Mouse (Mus musculus) naive thymus-derived CD4-positive, alpha-beta T cell, adult 2 months (primary cell): ENCODE data around the gene Dlx5.

Source experiments
- DNase-seq: peaks from one replicate; pipeline ENCODE4 v3.0.0-alpha.2; 2011; ENCODE audit warnings: low read depth

Gene Dlx5

GRCm38 (mm10) chr6:6876231-6876630, 5.7 kb downstream of the Dlx5 start:
- no peak for DNase-seq

GRCm38 (mm10) chr6:6875676-6876075, 6.2 kb downstream of the Dlx5 start:
- DNase-seq = no peak

DNA sequence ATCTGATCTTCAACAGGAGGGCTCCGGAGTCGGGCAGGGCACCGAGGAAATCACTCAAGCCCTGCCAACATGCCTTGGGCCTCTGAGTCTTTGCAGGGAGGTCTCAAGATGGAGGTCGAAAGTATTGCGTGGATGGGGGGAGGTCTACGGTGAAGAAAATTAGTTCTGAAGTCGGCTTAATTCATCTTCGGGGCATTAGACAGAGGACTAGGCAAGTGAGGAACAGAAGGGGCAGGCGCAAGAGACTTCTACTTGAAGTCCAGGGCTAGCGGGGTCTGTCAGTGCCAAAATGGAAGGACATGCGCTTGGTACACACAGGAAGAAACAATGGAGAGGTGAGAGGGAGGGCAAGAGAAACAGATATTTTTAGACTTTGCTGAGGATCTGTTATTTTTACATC, 6.7 kb downstream of the Dlx5 start:
- DNase-seq = no peak

DNA sequence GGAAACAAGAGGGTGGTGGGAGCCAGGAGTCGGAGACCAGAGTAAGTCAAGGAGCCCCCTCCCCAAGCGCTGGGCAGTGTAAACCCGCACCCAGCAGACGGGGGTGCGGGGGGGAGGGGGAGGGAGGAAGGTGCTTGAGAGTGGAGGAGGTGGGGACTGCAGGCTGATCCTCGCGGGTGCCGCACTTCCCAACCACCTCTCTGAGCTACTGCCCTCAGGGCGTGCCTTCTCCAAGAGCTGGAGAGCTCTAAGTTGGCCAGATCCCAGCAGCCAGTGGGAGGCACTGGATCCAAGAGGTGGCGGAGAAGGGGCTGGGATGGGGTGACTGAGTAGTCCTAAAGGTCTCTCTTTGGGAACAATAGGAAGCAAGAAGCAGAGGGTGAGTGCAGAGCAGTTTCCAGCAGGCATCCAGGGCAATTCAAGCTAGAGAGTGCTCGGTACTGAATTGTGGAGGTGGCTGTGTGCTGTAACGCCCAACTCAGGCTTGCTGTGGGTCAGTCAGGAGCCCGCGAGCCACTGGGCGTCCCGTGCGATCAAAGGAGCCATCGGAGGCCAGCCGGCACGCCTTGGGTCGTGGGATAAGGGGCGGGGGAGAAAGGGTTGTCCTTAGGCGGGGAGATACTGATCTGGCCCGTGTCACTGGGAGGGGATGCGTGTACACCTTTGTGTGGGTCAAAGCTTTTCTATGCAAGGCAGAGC, 7.7 kb downstream of the Dlx5 start:
- no peak for DNase-seq

DNA sequence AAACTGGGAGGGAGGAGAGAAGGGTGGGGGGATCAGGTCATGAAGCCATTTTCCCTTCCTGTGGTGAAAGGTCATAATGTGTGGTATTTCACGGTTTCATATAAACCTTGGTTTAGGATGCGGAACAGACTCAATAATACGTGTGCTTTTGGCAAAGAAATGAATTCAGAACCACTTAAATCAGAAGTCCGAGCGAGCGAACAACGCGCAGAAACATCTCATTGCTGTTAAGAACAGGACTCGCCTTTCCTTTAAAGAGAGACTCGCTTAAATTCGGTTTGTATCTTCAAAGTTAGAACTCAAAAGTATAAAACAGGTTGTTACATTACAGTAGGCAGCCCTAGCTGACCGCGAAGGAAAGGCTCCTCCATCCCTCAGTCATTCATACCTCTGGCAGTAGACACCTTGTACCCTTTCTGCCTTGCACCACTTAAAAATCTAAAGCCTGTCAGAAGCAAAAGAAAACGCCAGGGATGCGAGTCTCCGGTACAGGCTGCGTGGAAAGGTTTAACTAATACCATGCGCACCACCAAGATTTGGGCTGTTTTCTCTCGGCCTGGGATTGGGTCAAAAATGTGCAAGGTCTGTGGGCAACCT, 8.3 kb downstream of the Dlx5 start:
- no peak for DNase-seq

- DNase-seq = no peak
Observed at GRCm38 (mm10) chr6:6872873-6873272, 9.0 kb downstream of the Dlx5 start.

DNA sequence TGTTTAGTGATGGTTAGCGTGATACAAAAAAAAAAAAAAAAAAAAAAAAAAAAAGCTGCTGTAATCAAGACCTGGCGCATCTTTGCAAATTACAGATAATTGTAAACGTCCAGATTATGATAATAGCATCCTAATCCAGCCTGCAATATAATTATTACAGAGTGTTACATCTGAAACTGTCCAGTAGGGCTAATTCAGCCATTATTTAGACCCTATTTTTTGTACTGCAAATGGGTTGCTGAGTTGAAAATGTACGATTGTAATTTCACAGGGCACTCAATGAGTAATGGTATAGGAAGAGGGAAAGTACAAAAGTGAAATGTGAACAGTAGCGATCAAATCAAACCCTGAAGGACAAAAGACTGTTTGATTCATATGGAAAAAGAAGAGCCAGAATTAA, 10.2 kb downstream of the Dlx5 start:
- DNase-seq = no peak

- no peak for DNase-seq
Observed at GRCm38 (mm10) chr6:6870876-6871420, 10.9 kb downstream of the Dlx5 start.

DNA sequence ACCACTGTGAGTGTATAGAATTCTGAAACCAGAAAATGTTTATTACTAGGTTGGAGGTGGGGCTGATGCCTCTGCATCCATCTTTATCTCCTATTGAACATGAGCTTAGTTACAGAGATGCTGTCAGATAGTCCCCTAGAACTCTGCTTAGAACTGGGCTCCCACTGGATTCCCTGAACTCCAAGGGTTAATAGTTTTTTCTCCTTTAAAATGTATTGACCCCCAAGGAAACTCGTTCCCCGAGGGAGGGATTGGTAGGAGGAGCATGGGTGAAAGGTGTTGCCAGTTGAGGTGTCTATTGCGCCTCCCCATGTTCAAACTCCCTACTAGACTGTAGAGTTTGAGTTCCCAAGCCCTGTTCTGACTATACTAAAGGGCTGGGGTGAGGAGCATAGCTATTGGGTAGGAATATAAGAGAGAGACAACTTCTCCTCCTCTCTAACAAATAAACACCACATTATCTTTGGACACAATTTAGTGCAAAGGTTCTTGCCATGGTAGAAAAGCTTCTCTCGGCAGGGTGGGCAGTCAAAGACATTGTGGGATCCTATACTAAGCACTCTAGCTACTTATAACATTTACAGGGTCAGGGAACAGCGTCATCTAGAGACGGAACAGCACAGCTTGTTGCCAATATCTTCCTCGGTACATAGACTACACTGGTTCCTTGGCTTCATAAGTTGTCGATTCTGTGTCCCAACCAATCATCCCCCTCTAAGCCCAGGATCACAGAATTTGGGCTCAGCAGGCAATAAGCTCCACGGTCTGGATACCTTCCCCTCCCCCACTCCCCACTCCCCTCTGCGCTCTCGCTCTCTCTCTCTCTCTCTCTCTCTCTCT, 11.7 kb downstream of the Dlx5 start:
- no peak for DNase-seq

GRCm38 (mm10) chr6:6869041-6869685, 12.7 kb downstream of the Dlx5 start:
- DNase-seq = no peak

- DNase-seq = no peak
Observed at GRCm38 (mm10) chr6:6867031-6867430, 14.9 kb downstream of the Dlx5 start.

DNA sequence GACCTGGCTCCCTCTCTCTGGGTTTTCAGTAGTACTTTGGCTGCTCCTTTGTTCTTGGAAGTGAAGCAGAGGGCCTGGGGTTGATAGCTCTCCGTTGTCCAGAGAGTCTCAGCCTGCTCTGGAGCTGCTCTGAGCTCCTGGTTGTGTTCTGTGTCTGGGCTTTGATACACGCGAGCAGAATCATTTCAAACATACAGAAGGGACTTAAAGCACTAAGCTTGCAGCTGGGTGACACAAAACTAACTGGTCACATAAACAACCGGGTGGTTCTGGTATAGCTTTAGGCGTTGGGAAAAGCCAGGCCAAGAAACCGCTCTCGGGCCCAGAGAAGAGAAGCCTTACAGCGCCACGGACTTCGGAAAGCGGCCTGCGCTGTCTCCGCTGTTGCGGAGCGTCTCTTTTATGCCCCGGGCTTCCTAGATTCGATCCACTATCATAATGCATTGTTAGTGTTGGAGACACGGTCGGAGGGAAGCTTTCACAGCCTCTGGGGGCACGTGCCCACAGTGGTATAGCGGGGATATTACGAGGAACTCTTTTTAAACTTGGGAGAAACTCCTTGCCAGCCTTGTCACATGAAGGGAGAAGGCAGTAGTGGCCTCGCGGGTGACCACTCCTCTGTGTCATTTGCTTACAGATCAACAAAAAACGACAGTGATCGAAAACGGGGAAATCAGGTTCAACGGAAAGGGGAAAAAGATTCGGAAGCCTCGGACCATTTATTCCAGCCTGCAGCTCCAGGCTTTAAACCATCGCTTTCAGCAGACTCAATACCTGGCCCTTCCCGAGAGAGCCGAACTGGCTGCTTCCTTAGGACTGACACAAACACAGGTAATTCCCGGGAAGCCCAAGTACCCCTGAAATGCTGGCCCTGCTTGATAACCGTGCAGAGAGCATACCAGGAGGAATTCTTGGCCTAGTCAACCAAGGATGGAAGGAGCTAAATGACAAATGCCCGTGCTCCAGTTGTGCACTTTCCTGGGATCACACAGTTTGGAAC, 17.1 kb downstream of the Dlx5 start:
- no peak for DNase-seq

DNA sequence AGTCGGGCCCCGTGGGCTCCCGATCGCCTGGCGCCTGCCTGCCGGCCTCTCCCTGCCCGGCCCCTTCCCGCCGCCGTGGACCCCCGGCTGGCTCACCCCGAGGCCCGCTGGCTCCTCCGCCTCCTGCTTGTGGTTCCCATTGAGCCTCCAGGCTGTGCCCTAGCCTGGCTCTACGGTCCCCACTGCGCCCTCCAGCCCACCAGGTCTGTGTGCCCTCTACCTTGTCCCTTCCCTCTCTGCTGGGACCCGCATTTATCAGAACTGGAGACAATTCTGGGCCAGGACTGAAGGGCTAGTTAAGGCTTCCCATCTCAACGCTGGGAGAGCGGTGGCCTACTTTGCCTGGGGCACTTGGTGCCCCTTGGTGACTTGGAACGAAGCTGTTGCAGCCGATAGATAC, 17.9 kb downstream of the Dlx5 start:
- DNase-seq = no peak

GRCm38 (mm10) chr6:6863160-6863870, 18.6 kb downstream of the Dlx5 start, which contains the start of gene Dlx6:
Dlx6 (plus strand) TSS chr6:6863334.
- no peak for DNase-seq

DNA sequence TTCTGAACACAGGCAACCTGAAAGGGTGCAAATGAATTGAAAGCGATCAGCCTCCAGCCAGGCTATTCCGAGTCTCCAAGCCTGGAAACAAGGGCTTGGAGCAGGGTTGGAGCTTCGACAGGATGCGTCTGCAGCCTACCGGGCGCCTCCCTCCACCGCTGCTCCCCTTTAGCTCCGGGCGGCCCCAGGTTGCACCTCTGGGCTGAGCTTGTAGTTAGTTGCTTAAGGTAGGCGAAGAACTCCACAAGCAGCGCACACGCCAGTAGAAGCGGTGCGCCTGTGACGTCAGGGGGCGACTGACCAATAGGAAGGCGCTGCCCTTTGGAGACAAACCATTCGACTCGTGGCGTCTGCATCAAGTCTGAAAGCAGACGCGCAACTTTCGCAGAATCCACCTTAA, 19.3 kb downstream of the Dlx5 start:
- no peak for DNase-seq

- no peak for DNase-seq
Observed at GRCm38 (mm10) chr6:6861798-6862428, 20.0 kb downstream of the Dlx5 start.

- DNase-seq = no peak
Observed at GRCm38 (mm10) chr6:6861086-6861797, 20.6 kb downstream of the Dlx5 start.

DNA sequence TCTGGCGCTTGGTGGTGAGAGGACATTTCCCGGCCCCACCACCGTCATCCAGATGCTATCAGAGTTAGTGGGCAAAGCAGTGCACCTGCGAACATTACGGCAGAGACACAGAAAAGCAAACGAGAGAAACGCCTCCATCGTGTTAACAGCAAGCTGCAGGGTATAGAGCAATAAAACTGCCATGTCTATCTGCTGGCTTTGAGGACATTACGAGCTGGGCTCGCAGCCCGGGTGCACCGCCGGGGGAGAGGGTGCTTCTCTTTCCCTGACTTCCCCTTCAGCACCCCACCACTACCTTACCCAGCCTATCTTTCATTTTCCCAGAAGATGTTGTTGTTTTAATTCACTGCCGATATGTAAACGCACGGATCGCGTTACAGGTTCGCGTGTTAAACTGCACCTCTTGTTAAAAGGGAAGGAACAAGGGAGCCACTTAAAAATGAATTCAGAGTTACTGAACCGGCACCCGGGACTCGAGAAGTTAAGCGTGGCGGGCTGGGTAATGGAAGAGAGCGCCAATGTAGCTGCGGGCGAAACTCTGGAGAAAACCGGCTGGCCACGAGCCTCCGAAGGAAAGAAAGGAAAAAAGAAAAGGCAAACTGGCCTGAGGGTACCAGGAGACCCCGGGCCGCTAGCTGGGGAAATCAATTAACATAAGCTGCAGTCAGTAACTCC, 21.3 kb downstream of the Dlx5 start:
- DNase-seq = no peak

DNA sequence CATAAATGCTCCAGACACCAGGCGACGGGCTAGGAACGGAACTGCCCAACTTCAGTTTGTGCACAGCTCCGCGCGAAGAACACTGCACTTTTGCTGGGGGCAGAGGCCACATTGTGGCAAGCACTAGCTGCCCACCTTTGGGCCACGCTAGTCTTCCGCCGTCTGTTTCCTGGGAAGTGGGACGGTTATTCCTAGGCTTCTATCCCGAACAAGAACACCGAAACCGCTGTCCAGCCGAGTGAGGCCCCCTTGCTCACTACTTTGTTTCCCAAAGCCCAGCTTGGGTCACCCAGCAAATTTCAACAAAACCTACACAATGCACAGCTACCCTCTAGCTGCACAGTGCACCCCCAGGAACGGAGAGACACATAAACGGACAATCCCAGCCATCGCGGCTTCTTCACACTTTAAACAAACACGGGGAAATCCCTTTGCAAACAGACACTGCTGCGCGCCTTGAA, 21.9 kb downstream of the Dlx5 start:
- DNase-seq = no peak
